Mouse (Mus musculus): Measurements from ENCODE around the gene Gpr61. TPM values are rescaled to one million over a fixed set of nuclear protein-coding genes. Genes with fewer than 3 reads are reported as not detected.

Gpr61 gene
- polyA plus RNA-seq, 1 experiment from 2014 or later: 0.09 TPM

DNA sequence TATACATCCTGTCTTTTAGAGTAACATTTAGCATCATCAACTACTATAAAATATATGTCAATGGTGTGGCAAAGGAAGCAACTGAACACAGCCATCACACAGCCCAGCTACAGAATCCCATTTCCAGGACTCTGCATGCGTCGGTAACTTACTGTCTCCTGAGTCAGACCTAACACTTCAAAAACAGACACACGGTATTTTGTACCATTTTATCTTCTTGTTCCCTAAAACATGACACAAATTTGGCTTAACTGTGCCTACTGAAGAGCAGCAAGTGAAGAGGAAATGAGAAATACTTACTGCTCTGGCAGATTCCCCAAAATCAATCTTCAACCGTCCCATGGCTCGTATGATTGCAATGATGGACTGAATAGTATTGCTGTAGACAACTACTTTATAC lies 31.4 kb downstream of the Gpr61 start:
- H3K4me1 ChIP-seq: peaks cover 3% of the 10 kb centered on the region; the same call in 1 of the 2 replicates
- ATAC-seq (ENCODE audit: insufficient number of reproducible peaks, low FRiP score, low TSS enrichment, low read depth): no peak
- H3K9me3 ChIP-seq: no peaks in the 10 kb centered on the region
- WGBS: 90% methylated on average over 5 of the region's 5 CpGs
- H3K27me3 ChIP-seq: no peaks in the 10 kb centered on the region
- no peak overlapping the region for H3K4me2 ChIP-seq
- no peak overlapping the region for H3K27ac ChIP-seq
- no peak overlapping the region for H3K4me3 ChIP-seq
- peaks cover 35% of the 10 kb centered on the region for H3K36me3 ChIP-seq
- H3K9ac ChIP-seq: no peak overlapping the region

DNA sequence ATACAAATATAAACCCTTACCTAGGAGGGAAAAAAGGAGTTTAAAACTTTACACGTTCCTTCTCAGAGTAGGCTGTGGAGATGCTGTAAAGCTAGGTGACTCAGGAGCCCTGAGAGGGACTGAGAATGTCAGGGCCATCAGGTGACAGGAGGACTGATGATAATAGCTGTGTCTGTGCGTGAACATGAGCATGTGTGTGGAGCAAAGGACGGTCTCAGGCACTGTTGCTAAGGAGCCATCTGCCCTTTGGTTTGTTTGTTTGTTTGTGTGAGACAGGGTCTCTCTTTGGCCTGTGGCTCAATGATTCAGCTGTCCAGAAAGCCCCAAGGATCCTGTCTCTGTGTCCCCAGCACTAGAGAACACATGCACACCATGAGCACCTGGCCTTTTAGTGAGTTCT lies 33.6 kb downstream of the Gpr61 start:
- H3K36me3 ChIP-seq: peaks cover 51% of the 10 kb centered on the region
- no peak overlapping the region for H3K9ac ChIP-seq
- H3K4me2 ChIP-seq: no peak overlapping the region
- no peaks in the 10 kb centered on the region for H3K4me1 ChIP-seq
- ATAC-seq (ENCODE audit: insufficient number of reproducible peaks, low FRiP score, low TSS enrichment, low read depth): no peak
- H3K27me3 ChIP-seq: no peaks in the 10 kb centered on the region
- 88% methylated on average over 3 of the region's 3 CpGs for WGBS
- H3K9me3 ChIP-seq: no peaks in the 10 kb centered on the region
- H3K27ac ChIP-seq: no peak overlapping the region
- H3K4me3 ChIP-seq: no peak overlapping the region

DNA sequence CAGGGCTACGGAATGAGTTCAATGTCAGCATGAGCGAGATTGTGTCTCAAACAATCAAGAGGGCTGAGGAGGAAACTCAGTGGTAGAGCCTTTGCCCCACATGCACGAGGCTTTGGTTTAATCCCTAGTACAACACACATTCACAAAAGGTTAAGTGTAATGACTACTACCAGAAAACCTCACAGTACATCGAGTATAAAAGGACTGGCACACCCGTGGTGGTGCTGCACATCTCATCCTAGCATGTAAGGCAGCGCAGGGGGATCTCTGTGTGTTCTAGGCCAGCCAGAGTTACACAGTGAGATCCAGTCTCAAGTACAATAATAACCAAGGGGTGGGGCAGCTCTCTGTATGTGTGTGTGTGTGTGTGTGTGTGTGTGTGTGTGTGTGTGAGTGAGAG lies 37.2 kb downstream of the Gpr61 start:
- Histone ChIP-seq H3K9ac (no peak overlapping the region), H3K4me2 (no peak overlapping the region), H3K27ac (no peak overlapping the region), H3K4me1 (no peaks in the 10 kb centered on the region), H3K4me3 (no peak overlapping the region), H3K9me3 (no peaks in the 10 kb centered on the region), H3K27me3 (no peaks in the 10 kb centered on the region), H3K36me3 (peaks cover 58% of the 10 kb centered on the region)
- ATAC-seq (ENCODE audit: insufficient number of reproducible peaks, low FRiP score, low TSS enrichment, low read depth): no peak
- WGBS: 91% methylated on average over 6 of the region's 6 CpGs

DNA sequence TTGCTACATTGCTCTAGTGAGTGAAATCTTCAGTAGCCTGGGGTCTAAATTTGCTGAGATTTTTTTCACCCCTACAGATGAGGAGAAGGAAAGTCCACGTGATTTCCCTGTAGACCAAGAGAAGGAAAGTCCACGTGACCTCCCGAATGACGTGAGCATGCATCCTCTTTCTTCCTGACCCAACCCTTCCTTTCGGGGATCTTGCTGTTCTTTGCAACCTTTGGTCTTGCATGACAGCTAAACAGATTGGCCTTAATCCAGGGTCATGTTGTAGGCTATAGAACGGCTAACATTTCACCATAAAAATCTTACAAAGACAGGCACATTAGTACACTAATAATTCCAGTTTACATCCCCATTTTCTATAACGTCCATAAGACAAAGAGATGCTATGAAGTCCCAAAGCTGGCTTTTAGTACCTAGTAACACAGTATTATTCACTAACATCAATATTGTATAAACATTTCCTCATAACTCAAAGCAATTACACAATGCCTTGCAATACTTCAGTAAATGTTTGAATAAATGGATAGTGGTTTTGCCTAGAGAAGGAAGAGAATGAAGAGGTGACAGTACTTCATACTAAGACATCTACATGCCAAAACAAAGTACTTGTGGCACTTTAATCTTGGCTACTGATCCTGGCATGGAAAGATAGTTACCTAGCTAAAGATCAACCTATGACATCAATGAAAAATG lies 40.9 kb downstream of the Gpr61 start:
- Histone ChIP-seq H3K27ac (no peak overlapping the region), H3K4me3 (no peak overlapping the region), H3K27me3 (no peaks in the 10 kb centered on the region), H3K9me3 (no peaks in the 10 kb centered on the region), H3K9ac (no peak overlapping the region), H3K4me2 (no peak overlapping the region), H3K4me1 (no peaks in the 10 kb centered on the region), H3K36me3 (peaks cover 66% of the 10 kb centered on the region)
- WGBS: 80% methylated on average over 7 of the region's 7 CpGs
- no peak for ATAC-seq (ENCODE audit: insufficient number of reproducible peaks, low FRiP score, low TSS enrichment, low read depth)

DNA sequence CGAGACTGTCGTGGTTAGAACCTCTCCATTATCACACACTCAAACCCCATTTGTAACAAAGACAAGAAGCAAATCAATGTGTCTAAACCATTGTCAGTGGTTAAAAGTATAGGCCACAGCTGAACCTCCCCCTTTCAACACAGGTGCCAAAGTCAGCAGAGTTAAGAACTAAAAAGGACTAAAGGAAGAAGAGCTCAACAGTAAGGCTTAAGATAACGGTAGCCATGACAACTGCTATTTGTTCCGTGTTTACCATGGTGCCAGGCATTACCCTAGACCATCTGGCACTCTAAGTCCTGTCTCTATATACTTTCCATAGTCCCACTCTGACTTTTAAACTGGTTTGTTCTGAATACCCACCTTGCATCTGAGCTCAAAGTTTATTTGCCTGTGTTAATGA lies 42.0 kb downstream of the Gpr61 start:
- Histone ChIP-seq H3K27me3 (no peaks in the 10 kb centered on the region), H3K4me3 (no peak overlapping the region), H3K36me3 (peaks cover 67% of the 10 kb centered on the region), H3K9me3 (no peaks in the 10 kb centered on the region), H3K27ac (no peak overlapping the region), H3K4me2 (no peak overlapping the region), H3K9ac (no peak overlapping the region), H3K4me1 (no peaks in the 10 kb centered on the region)
- ATAC-seq (ENCODE audit: insufficient number of reproducible peaks, low FRiP score, low TSS enrichment, low read depth): no peak
- 84% methylated on average over 4 of the region's 4 CpGs for WGBS

DNA sequence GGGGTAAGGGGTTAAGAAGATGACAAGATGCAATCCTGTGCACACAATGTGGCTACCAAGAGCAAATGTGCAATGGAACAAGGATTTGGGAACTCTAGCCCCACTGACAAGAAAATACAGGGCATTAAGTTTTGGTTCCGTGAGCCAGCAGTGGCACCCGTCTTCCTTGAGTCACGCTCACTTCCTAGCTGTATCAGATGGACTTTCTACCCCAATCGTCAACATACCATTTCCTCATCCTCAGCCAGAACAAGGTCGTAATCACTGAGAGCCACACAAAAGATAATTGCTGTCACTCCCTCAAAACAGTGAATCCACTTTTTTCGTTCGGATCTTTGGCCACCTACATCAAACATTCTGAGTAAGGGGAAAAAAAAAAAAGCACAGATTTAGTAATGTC lies 42.4 kb downstream of the Gpr61 start:
- Histone ChIP-seq H3K4me2 (no peak overlapping the region), H3K4me1 (no peaks in the 10 kb centered on the region), H3K9ac (no peak overlapping the region), H3K27me3 (no peaks in the 10 kb centered on the region), H3K27ac (no peak overlapping the region), H3K9me3 (no peaks in the 10 kb centered on the region), H3K4me3 (no peak overlapping the region), H3K36me3 (peaks cover 65% of the 10 kb centered on the region)
- no peak for ATAC-seq (ENCODE audit: insufficient number of reproducible peaks, low FRiP score, low TSS enrichment, low read depth)
- 86% methylated on average over 7 of the region's 7 CpGs for WGBS

DNA sequence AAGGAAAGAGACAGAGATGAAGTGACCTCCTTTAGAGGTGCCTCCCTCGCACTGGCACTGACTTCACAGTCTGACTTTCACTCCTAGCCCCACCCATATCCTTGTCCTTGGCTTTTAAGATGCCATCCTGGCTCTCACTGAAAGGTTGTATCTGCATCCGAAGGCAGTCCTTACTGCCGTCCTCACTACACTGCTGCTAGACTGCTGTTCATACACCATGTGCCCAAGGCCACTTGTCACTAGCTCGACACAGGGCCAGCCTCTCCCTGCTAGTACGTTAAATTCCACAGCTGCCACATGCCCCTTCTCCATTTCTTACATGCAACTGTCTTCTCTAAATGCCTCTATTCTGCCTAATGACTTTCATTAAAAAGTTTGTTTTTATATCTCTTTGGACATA lies 43.4 kb downstream of the Gpr61 start:
- Histone ChIP-seq H3K27me3 (no peaks in the 10 kb centered on the region), H3K4me3 (no peak overlapping the region), H3K36me3 (peaks cover 62% of the 10 kb centered on the region), H3K9ac (no peak overlapping the region), H3K9me3 (no peaks in the 10 kb centered on the region), H3K4me1 (no peaks in the 10 kb centered on the region), H3K27ac (no peak overlapping the region), H3K4me2 (no peak overlapping the region)
- ATAC-seq (ENCODE audit: insufficient number of reproducible peaks, low FRiP score, low TSS enrichment, low read depth): no peak
- WGBS: 89% methylated on average over 5 of the region's 5 CpGs

DNA sequence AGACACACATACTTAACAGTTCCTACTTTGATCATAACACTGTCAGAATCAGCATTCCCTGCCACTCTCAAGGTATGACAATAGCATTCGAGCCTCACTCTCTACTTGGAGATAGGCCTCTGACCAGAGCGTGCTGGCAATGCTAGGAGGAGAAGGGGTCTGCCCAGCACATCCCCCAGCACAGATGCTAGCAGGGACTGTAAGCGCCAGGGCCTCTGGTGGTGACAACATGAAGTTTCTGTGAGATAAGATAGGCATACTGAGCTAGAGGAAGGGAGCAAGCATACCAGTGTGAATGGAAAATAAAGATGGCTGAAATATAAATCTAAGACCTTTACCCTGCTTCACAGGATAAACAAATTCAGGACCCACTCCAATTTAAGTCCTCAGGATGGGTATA lies 49.4 kb downstream of the Gpr61 start:
- WGBS: 89% methylated on average over 3 of the region's 3 CpGs
- no peak for ATAC-seq (ENCODE audit: insufficient number of reproducible peaks, low FRiP score, low TSS enrichment, low read depth)
- no peak overlapping the region for H3K4me3 ChIP-seq

DNA sequence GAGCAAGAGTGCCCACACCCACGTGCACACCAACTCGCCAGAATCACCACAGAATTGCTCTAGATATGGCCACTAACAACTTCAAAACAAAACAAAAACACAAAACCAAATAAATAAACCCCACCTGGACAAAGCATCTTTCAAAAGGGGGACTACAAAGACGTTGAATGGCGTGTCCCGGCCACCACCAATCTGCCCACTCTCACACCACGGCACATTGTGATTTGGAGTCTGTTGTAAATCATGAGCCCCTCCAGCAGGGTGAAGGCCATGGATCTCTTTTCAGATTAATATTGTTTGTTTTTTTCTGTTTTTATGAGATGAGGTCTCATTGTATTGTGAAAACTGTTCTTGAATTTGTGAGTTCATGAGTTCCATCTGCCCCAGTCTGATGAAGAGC lies 52.6 kb downstream of the Gpr61 start:
- Histone ChIP-seq H3K27ac (no peak overlapping the region), H3K27me3 (no peaks in the 10 kb centered on the region), H3K9me3 (no peaks in the 10 kb centered on the region), H3K9ac (no peak overlapping the region), H3K4me1 (no peaks in the 10 kb centered on the region; the same call in 1 of the 2 replicates), H3K4me2 (no peak overlapping the region), H3K36me3 (peaks cover 11% of the 10 kb centered on the region; the same call in 1 of the 2 replicates), H3K4me3 (no peak overlapping the region)
- ATAC-seq (ENCODE audit: insufficient number of reproducible peaks, low FRiP score, low TSS enrichment, low read depth): no peak
- 79% methylated on average over 6 of the region's 6 CpGs for WGBS

More for the DNA sequence above, 49.4 kb downstream of the Gpr61 start:
- no peaks in the 10 kb centered on the region for H3K27me3 ChIP-seq
- H3K27ac ChIP-seq: no peak overlapping the region
- no peaks in the 10 kb centered on the region for H3K9me3 ChIP-seq
- peaks cover 37% of the 10 kb centered on the region for H3K36me3 ChIP-seq
- no peaks in the 10 kb centered on the region; the same call in 1 of the 2 replicates for H3K4me1 ChIP-seq
- H3K9ac ChIP-seq: no peak overlapping the region
- H3K4me2 ChIP-seq: no peak overlapping the region

DNA sequence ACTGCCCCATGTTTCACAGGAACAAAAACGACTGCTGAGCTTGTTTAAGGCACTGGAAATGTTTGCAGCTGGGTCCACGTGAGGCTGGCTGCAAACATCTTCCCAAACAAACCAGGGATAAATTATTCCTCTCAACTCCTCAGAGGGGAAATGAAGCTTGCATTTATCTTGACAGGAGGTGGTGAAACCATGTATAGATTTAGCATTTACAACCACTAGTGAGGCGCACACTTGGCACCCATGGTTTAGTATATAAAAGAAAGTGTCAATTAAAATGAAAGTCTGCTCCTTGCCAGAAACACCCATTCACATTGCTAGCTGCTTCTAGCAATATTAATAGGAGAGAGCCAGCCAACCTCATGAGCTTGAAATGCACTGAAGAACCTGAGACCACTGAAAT lies 53.1 kb downstream of the Gpr61 start:
- Histone ChIP-seq H3K4me2 (no peak overlapping the region), H3K27ac (no peak overlapping the region), H3K36me3 (peaks cover 8% of the 10 kb centered on the region; the same call in 1 of the 2 replicates), H3K4me1 (no peaks in the 10 kb centered on the region; the same call in 1 of the 2 replicates), H3K9me3 (no peaks in the 10 kb centered on the region), H3K4me3 (no peak overlapping the region), H3K9ac (no peak overlapping the region), H3K27me3 (no peaks in the 10 kb centered on the region)
- no peak for ATAC-seq (ENCODE audit: insufficient number of reproducible peaks, low FRiP score, low TSS enrichment, low read depth)
- 43% methylated on average over 3 of the region's 3 CpGs for WGBS

All from limb, embryonic 15.5 days (tissue).